Mouse (Mus musculus) liver, embryonic 13.5 days (tissue): ENCODE measurements around the gene Ralbp1. TPM values are rescaled to one million over a fixed set of nuclear protein-coding genes. Genes with fewer than 3 reads are reported as not detected.

Source experiments
- ATAC-seq: fragments of 200-750 bp; cut with Nextera tagmentation; 2 replicates; pipeline ENCODE4 v1.8.0; 2017; ENCODE audit warnings: low read depth, mild to moderate bottlenecking, moderate number of reproducible peaks, moderate library complexity
- DNase-seq: peaks from one replicate; pipeline ENCODE4 v3.0.0; 2022
- H3K27ac ChIP-seq: fragments of 300-500 bp; sonication (generic); 2 replicates; pipeline ENCODE4 v1.5.1; 2015; ENCODE audit warnings: moderate library complexity, mild to moderate bottlenecking, inconsistent platforms
- H3K27me3 ChIP-seq: fragments of 300-500 bp; sonication (generic); 2 replicates; pipeline ENCODE4 v1.6.1; 2015; ENCODE audit warnings: mild to moderate bottlenecking, inconsistent platforms
- H3K36me3 ChIP-seq: fragments of 300-500 bp; sonication (generic); 2 replicates; pipeline ENCODE4 v1.6.1; 2015; ENCODE audit warnings: mild to moderate bottlenecking, inconsistent platforms
- H3K4me1 ChIP-seq: fragments of 300-500 bp; sonication (generic); replicated peaks from 2 replicates; pipeline ENCODE4 v1.6.1; 2015; ENCODE audit warnings: inconsistent platforms
- H3K4me2 ChIP-seq: fragments of 300-500 bp; sonication (generic); 2 replicates; pipeline ENCODE4 v1.6.1; 2015; ENCODE audit warnings: inconsistent platforms, mild to moderate bottlenecking, moderate library complexity
- H3K4me3 ChIP-seq: fragments of 300-500 bp; sonication (generic); replicated peaks from 2 replicates; pipeline ENCODE4 v1.5.1; 2015; ENCODE audit warnings: mild to moderate bottlenecking, inconsistent platforms
- H3K9ac ChIP-seq: fragments of 300-500 bp; sonication (generic); 2 replicates; pipeline ENCODE4 v1.6.1; 2015; ENCODE audit warnings: mild to moderate bottlenecking, inconsistent platforms
- H3K9me3 ChIP-seq: fragments of 300-500 bp; sonication (generic); replicated peaks from 2 replicates; pipeline ENCODE4 v1.6.1; 2016; ENCODE audit warnings: inconsistent platforms
- WGBS: fragments of 180-500 bp; shearing (Covaris S2); methylation state at CpG from one replicate; pipeline ENCODE4 v1.1.7; 2015; ENCODE audit not compliant: insufficient replicate concordance; 5-methylcytosine and 5-hydroxymethylcytosine counted together
- polyA plus RNA-seq: library from polyadenylated mRNA; unstranded; fragments of >200 nt; fragmentation: Nextera tagmentation; extraction: Ambion mirVana; gene quantifications from 2 replicates; pipeline ENCODE4 v1.2.1, GENCODE M21; 2015

Gene Ralbp1
- polyA plus RNA-seq, 1 experiment from 2014 or later = 53.3 TPM

- peaks cover 37% of the 10 kb centered on the region for H3K4me1 ChIP-seq
- DNase-seq (no peak), ATAC-seq (no peak)
- peaks cover 27% of the 10 kb centered on the region for H3K36me3 ChIP-seq
- WGBS = 82% methylated on average over 5 of the region's 5 CpGs
- no peak overlapping the region for H3K4me3 ChIP-seq
- H3K9me3 ChIP-seq = no peaks in the 10 kb centered on the region
- no peak overlapping the region for H3K4me2 ChIP-seq
- no peaks in the 10 kb centered on the region for H3K27me3 ChIP-seq
- no peak overlapping the region for H3K27ac ChIP-seq
- H3K9ac ChIP-seq = no peak overlapping the region
These were observed 17.6 kb downstream of the Ralbp1 start for GRCm38 (mm10) chr17:65867996-65868395.

GRCm38 (mm10) chr17:65866201-65866600, 19.4 kb downstream of the Ralbp1 start:
- ATAC-seq = peak; percentile 33; the same call in 1 of the 2 replicates
- WGBS = 44% methylated on average over 3 of the region's 3 CpGs
- Histone ChIP-seq H3K4me1 (peaks cover 24% of the 10 kb centered on the region), H3K9ac (no peak overlapping the region), H3K9me3 (no peaks in the 10 kb centered on the region), H3K36me3 (peaks cover 41% of the 10 kb centered on the region), H3K27me3 (no peaks in the 10 kb centered on the region), H3K4me3 (no peak overlapping the region), H3K27ac (no peak overlapping the region), H3K4me2 (no peak overlapping the region)
- no peak for DNase-seq

GRCm38 (mm10) chr17:65865265-65865664, 20.3 kb downstream of the Ralbp1 start:
- Histone ChIP-seq H3K27ac (no peak overlapping the region), H3K9me3 (no peaks in the 10 kb centered on the region), H3K9ac (no peak overlapping the region), H3K36me3 (peaks cover 47% of the 10 kb centered on the region), H3K27me3 (no peaks in the 10 kb centered on the region), H3K4me1 (peaks cover 21% of the 10 kb centered on the region), H3K4me2 (no peak overlapping the region), H3K4me3 (no peak overlapping the region)
- DNase-seq (no peak), ATAC-seq (no peak)

GRCm38 (mm10) chr17:65864742-65865141, 20.9 kb downstream of the Ralbp1 start:
- WGBS = 35% methylated on average over 4 of the region's 4 CpGs
- DNase-seq (no peak), ATAC-seq (no peak)
- H3K9ac ChIP-seq = no peak overlapping the region
- H3K4me1 ChIP-seq = peaks cover 16% of the 10 kb centered on the region
- H3K36me3 ChIP-seq = peaks cover 47% of the 10 kb centered on the region
- no peaks in the 10 kb centered on the region for H3K9me3 ChIP-seq
- H3K27me3 ChIP-seq = no peaks in the 10 kb centered on the region
- H3K27ac ChIP-seq = no peak overlapping the region
- H3K4me2 ChIP-seq = no peak overlapping the region
- no peak overlapping the region for H3K4me3 ChIP-seq

- Histone ChIP-seq H3K27ac (no peak overlapping the region), H3K9ac (no peak overlapping the region), H3K27me3 (no peaks in the 10 kb centered on the region), H3K4me1 (peaks cover 16% of the 10 kb centered on the region; the same call in 1 of the 2 replicates), H3K36me3 (peaks cover 53% of the 10 kb centered on the region), H3K4me2 (no peak overlapping the region), H3K4me3 (no peak overlapping the region), H3K9me3 (no peaks in the 10 kb centered on the region)
- DNase-seq = no peak
- no peak for ATAC-seq
- 88% methylated on average over 12 of the region's 12 CpGs for WGBS
These were observed 21.8 kb downstream of the Ralbp1 start for GRCm38 (mm10) chr17:65863830-65864229.

GRCm38 (mm10) chr17:65862579-65862978, 23.0 kb downstream of the Ralbp1 start:
- no peak overlapping the region for H3K4me2 ChIP-seq
- no peak overlapping the region for H3K27ac ChIP-seq
- 43% methylated on average over 4 of the region's 4 CpGs for WGBS
- no peak overlapping the region for H3K9ac ChIP-seq
- no peak for ATAC-seq
- H3K27me3 ChIP-seq = no peaks in the 10 kb centered on the region
- H3K9me3 ChIP-seq = no peaks in the 10 kb centered on the region
- peaks cover 55% of the 10 kb centered on the region for H3K36me3 ChIP-seq
- H3K4me3 ChIP-seq = no peak overlapping the region
- no peak for DNase-seq
- H3K4me1 ChIP-seq = peaks cover 28% of the 10 kb centered on the region

GRCm38 (mm10) chr17:65857617-65858016, 28.0 kb downstream of the Ralbp1 start:
- H3K9ac ChIP-seq = no peak overlapping the region
- peaks cover 27% of the 10 kb centered on the region for H3K4me1 ChIP-seq
- no peak overlapping the region for H3K4me3 ChIP-seq
- peaks cover 65% of the 10 kb centered on the region for H3K36me3 ChIP-seq
- 17% methylated on average over 4 of the region's 4 CpGs for WGBS
- DNase-seq = no peak
- no peak overlapping the region for H3K4me2 ChIP-seq
- H3K9me3 ChIP-seq = no peaks in the 10 kb centered on the region
- H3K27ac ChIP-seq = 0 out of 2 replicates have a peak overlapping the region, but pooled peaks have one; percentile 26
- H3K27me3 ChIP-seq = no peaks in the 10 kb centered on the region
- peak; percentile 58 for ATAC-seq

- 76% methylated on average over 4 of the region's 4 CpGs for WGBS
- Histone ChIP-seq H3K4me2 (no peak overlapping the region), H3K27me3 (no peaks in the 10 kb centered on the region), H3K9ac (no peak overlapping the region), H3K4me1 (peaks cover 23% of the 10 kb centered on the region), H3K27ac (no peak overlapping the region), H3K36me3 (peaks cover 79% of the 10 kb centered on the region), H3K4me3 (no peak overlapping the region), H3K9me3 (no peaks in the 10 kb centered on the region)
- DNase-seq (no peak), ATAC-seq (no peak)
These were observed 31.6 kb downstream of the Ralbp1 start for GRCm38 (mm10) chr17:65854006-65854405.

GRCm38 (mm10) chr17:65853326-65853725, 32.3 kb downstream of the Ralbp1 start:
- no peak overlapping the region for H3K27ac ChIP-seq
- peaks cover 16% of the 10 kb centered on the region for H3K4me1 ChIP-seq
- WGBS = 80% methylated on average over 6 of the region's 6 CpGs
- H3K27me3 ChIP-seq = no peaks in the 10 kb centered on the region
- H3K9ac ChIP-seq = no peak overlapping the region
- DNase-seq = no peak
- H3K4me3 ChIP-seq = no peak overlapping the region
- H3K36me3 ChIP-seq = peaks cover 77% of the 10 kb centered on the region
- no peak overlapping the region for H3K4me2 ChIP-seq
- ATAC-seq = no peak
- no peaks in the 10 kb centered on the region for H3K9me3 ChIP-seq

GRCm38 (mm10) chr17:65851749-65852148, 33.8 kb downstream of the Ralbp1 start:
- DNase-seq (no peak), ATAC-seq (no peak)
- Histone ChIP-seq H3K9ac (no peak overlapping the region), H3K4me2 (no peak overlapping the region), H3K9me3 (no peaks in the 10 kb centered on the region), H3K27me3 (no peaks in the 10 kb centered on the region), H3K4me3 (no peak overlapping the region), H3K27ac (no peak overlapping the region), H3K4me1 (0 out of 2 replicates have a peak, but pooled peaks cover under 1% of the 10 kb centered on the region), H3K36me3 (peaks cover 72% of the 10 kb centered on the region)
- WGBS = 79% methylated on average over 6 of the region's 6 CpGs

GRCm38 (mm10) chr17:65850487-65850886, 35.1 kb downstream of the Ralbp1 start:
- Histone ChIP-seq H3K27ac (no peak overlapping the region), H3K9me3 (no peaks in the 10 kb centered on the region), H3K27me3 (no peaks in the 10 kb centered on the region), H3K4me2 (no peak overlapping the region), H3K4me3 (no peak overlapping the region), H3K4me1 (no peaks in the 10 kb centered on the region), H3K36me3 (peaks cover 60% of the 10 kb centered on the region), H3K9ac (no peak overlapping the region)
- WGBS = 89% methylated on average over 17 of the region's 17 CpGs
- DNase-seq = no peak
- no peak for ATAC-seq

- Histone ChIP-seq H3K27me3 (no peaks in the 10 kb centered on the region), H3K36me3 (peaks cover 48% of the 10 kb centered on the region)
- 79% methylated on average over 11 of the region's 11 CpGs for WGBS
These were observed 37.7 kb downstream of the Ralbp1 start for GRCm38 (mm10) chr17:65847694-65848449.

More at GRCm38 (mm10) chr17:65847694-65848449, 37.7 kb downstream of the Ralbp1 start:
- H3K9me3 ChIP-seq = no peaks in the 10 kb centered on the region
- ATAC-seq (no peak), DNase-seq (no peak)
- no peak overlapping the region for H3K9ac ChIP-seq
- H3K4me1 ChIP-seq = no peaks in the 10 kb centered on the region
- no peak overlapping the region for H3K4me2 ChIP-seq
- H3K4me3 ChIP-seq = no peak overlapping the region
- no peak overlapping the region for H3K27ac ChIP-seq
